Mouse (Mus musculus) thymus, postnatal 0 days (tissue): ENCODE measurements at regions not wholly inside any gene's neighbourhood (a gene's known extent, or its start where the extent isn't known, plus 50 kb on each side); places are given as distances from the start of the nearest gene placed in this dataset.
"Not testable (repeated sequence)": the region's sequence is repeated elsewhere in the genome, so short reads cannot be mapped to it uniquely, and the experiment has no call there.

Experiments
- DNase-seq: peaks from one replicate; pipeline ENCODE4 v3.0.0-alpha.2; 2015; ENCODE audit warnings: low spot score

DNA sequence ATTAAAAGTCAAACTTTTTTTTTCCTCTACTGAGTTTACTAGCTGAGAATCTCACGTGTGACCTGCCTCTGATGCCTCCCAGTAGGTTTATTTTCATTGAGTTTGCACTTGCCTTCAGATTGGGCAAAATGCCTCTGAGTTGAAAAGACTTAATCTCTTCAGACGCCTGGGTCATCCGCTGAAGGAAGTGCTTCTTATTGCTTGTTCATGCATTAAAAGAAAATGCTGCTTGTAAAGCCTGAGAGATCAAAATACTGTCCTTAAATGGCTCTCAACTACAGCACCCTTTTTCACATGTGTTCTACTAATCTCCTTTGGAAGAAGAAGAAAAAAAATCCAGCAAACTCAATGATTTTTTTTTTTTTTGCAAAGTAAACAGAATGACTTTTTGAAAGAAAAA, 351.5 kb downstream of the Kcnh5 start:
- DNase-seq = no peak

DNA sequence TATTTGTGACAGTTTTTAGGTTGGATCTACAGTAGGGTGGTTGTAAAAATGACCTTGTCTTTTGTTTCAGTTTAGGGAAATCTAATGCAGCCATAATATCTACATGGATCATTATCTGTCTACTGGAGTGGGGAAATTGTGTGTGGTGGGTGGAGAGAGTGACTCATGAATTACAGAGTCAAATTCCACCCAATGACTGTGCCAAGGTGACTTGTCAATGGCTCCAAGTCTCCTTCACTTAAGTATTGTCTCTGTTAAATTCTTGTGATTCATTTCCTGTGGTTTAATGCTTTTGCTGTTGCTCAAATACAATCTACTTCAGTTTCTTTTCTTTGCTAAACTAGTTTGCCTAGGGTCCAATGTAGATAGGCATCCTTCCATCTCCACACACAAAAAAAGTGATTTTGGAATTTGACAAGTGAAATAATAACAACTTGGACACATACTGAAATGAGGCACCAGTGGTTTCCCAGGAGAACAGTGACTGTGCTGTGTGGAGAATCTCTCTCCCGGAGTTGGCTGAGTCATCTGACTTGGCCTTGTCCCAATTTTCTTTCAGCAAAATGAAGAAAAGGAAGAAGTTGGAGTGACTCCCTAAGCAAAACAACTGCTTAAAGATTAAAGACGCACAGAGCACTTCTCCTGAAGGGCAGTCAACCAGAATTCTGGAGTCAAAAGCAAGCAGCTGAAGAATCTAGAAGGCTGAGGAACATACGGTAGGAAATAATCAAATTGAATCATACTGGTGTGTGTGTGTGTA, 352.2 kb downstream of the Kcnh5 start:
- no peak for DNase-seq

DNA sequence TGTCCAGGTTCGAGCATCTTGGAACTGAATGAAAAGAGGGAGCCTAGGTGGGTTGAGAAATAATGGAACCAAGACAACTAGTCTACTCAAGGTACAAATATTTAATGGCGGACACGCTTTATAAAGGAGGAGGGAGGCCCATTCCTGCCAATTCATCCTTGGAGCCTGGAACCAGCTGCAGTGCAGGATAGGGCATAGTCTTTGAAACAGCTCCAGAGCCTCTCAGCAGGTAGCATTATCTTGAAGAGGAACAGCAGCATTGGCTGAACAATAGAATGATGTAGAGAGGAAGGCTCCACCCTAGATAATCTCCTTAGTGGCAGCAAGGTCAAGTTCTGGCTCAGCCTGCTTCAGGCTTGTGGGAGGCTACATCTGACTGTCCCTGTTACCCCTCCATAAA, 361.0 kb downstream of the Kcnh5 start:
- not testable (repeated sequence) for DNase-seq

DNA sequence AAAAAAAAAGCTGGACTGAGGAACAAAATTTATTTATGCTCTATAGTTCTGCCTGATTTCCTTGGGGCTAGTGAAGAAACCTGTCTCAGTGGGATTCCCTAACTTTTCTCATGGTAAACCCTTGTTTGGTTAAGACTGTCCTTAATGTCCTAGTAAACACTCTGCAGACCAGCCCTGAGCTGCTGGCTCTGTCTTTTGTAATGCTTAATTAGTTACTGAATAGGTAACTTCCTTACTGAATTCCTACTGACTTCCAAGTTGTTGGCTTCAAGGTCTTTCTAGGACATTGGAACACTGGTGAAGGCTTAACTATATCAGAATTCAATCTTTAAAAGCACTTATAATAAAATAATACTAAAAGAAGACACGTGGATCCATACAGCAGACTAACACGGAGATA, 368.6 kb downstream of the Kcnh5 start:
- not testable (repeated sequence) for DNase-seq

DNA sequence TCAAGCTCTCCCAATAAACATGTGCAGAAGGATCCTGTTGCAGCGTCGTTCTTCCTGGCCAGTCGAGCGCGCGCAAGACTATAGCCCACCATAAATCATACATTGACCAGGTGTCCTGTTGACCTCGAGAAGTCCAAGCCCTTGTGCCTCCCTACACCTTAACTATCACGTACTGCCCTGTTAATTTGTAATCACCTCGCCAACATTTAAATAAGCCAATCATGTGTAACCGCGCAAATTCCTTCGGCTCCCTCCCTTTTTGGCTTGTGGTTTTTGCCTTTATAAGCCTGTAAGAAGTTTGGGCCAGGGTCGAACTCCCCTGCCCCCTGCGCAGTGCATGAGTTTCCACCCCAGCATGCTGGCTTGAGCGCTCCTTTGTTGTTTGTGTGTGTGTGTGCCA, 369.2 kb downstream of the Kcnh5 start:
- not testable (repeated sequence) for DNase-seq

DNA sequence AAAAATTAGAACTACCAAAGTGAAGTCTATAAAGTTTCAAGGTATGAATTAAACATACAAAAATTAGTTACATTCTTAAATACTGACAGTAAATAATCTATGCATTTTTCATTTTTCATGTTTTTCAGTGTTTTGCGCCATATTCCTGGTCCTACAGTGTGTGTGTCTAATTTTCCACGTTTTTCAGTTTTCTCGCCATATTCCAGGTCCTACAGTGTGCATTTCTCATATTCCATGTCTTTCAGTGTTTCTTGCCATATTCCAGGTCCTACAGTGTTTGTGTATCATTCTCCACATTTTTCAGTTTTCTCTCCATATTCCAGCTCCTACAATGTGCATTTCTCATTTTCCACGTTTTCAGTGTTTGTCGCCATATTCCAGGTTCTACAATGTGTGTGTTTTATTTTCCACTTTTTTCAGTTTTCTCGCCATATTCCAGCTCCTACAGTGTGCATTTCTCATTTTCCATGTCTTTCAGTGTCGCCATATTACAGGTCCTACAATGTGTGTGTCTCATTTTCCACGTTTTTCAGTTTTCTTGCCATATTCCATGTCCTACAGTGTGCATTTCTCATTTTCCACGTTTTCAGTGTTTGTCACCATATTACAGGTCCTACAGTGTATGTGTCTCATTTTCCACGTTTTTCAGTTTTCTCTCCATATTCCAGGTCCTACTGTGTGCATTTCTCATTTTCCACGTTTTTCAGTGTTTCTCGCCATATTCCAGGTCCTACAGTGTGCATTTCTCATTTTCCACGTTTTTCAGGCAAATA, 373.2 kb downstream of the Kcnh5 start:
- DNase-seq = peak; percentile 30

DNA sequence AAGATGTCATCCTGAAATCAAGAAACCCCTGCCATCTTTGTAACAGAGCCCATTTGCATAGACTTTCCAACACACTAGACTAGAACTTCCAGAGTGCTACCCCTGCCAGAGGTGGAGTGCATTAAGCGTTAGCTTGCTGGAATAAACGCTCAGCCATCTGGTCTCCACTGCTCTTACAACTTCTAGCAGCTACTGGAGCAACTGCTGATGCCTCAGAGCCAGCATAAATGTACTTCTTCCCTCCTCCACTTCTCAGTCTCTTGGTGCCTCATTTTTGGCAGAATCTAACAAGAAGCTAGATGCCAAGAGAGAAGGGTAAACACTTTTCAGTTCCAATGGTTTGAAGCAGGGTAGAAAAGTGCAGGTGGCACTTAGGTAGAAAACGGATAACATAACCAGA, 385.1 kb downstream of the Kcnh5 start:
- no peak for DNase-seq

DNA sequence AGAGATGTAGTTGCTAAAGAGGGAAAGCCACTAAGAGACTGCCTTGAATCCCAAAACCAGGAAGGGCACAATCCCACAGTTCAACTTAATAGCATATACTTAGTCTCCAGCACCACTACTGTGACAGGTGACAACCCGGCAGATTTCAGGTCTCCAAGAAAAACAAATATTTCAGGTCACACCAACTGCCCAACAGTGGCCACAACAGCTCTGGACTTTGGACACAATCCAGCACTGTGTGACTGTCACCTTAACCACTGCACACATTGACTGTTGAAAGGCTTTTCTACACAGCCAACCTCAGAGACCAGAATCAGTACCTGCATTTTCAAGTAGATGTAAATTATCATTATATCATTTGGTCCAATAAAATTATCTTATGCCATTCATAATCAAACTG, 414.8 kb downstream of the Kcnh5 start:
- no peak for DNase-seq

DNA sequence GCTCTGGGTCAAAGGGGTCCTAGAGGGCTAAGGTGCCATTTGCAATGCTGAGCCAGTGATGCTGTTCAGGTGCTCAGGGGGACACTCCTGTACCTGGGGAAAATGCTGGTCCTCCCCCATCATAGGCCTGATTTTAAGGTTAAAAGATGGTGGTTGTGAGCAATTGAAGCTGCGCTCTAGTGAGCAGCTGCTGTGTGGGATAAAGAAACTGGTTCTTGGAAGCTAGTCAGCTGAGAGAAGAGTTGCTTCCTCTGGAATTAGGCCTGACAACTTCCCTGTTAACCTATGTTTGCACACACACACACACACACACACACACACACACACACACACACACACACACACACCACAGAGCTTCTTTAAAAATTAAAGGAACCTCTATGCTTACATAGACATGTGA, 428.9 kb upstream of the Gm11042 start:
- DNase-seq = no peak

DNA sequence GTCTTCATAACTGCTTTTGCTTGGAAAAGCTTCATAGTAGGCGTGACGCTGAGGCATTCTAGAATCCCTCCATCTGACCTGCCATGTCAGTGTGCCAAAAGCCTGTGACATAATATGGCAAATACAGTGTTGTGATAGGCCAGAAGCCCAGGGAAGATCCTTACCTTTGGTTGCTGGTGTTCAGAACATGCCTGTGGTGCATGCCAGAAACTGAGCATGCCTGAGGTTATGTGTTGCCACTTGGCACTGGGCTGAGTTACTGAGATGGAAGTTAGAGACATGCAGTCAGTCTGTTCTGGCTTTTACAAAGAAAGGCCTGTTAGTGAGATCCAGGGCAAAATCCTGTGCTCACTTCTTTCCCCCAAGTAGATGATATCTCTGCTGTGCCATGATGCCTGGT, 412.7 kb upstream of the Gm11042 start:
- no peak for DNase-seq

DNA sequence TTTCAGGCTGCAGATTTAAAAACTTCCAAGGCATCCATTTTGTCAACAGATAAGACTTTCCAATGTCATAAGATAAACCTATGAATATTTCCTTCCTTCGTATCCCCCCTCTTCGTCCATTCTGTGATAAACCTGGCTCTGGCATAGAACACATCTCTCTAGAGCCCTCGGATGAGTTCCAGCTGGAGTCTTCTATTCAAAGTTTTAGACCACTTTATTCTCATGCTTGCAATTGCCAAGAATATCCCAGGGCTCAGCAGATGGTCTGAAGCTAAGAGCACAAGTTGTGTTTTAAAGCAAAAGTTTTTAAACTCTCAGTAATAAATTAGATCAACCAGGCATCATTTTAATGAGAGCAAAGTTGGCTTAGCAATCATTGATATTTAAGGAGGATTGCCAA, 363.0 kb upstream of the Gm11042 start:
- DNase-seq = no peak

DNA sequence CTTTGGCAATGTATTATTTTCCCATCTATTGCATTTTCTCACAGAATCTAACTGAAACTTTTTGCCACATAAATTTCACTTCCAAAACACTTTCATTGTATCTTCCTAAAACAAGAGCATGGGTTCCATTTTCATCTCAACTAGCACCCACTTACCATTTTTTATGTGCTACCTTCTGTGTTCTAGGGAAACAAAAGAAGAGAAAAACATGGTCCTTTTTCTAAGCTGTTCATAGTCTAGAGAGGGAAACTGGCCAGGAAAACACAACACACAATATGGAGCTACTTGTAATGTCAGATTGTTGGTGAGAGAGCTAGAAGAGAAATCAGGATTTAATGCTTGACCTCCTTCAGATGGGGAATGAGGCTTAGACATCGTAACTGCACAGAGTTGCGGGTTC, 361.6 kb upstream of the Gm11042 start:
- no peak for DNase-seq

DNA sequence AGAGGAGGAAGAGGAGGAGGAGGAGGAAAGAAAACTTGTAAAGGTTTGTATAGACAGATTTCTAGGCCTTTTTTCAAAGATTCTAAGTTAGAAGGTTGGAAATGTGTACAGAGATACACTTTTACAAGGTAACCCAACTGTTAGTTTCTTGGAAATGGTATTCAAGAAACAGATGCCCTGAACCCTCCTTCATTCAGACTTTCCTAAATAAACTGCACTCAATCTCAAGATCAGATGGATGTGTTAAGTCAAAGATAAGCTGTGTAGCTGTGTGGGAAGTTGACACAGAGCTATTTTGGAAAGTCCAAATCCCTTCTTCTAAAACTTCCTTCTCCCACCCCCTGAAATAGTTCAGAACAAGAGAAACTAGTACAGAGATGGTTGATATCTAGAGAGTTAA, 342.2 kb upstream of the Gm11042 start:
- no peak for DNase-seq

DNA sequence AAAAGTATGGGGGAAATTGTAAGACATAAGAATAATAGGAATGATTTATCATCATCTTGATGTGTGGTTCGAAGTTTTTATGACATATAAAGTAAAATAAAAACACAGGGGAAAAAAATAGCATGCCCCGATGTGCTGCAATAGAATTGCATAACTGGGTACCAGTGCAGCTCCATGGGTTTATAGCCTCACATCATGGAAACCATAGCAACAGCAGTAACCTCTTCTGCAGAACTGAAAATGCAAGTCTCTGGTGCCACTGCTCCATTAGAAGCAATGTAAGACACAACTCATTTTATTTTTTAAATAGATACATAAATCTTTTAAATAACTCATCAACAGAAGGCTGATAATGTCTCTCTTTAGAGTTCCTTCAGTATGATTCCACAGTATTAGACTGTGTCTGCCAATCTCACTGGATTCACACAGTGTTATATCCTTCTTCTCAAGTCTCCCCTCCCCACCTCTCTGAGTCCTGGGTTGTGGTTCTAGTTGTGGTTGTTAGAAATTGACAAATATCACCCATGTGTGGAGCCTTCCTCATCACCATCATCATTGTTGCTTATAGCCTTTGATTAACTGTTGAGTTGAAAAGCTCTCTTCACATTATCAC, 340.9 kb upstream of the Gm11042 start:
- DNase-seq = no peak

DNA sequence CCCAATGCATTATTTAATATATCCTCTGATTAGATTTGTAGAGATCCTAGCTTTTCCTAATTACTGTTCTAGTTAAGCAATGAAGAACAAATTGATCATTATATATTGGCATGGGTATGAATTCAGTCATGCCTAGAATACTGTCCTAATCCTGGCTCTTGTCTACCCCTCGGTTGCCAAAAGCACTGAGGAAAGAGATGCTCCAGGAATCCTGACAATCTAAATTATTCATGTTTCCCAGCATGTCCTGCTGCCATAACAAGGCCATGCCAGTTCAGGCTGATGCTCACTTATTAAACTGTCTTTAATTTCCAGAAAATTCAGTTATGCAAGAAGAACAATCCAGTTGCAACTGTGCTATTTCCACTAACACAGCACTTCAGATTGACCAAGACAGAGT, 335.1 kb upstream of the Gm11042 start:
- no peak for DNase-seq

DNA sequence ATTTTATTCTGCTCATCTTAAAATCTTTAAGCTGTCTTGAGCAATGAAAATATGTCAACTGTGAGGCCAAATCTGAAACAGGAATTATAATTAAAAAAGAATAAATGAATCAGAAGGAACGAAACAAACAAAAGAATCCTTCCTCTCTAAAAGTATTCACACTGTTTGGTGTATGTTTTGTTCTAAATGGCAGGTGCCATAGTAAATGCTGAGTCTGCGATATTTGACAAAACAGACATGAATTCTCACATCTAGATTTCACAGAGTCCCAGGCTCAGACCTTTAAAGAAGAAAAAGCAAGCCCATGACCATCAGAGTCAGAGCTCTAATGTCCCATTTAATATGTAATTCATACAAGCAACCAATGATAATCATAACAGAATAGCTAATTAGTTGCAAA, 316.6 kb upstream of the Gm11042 start:
- DNase-seq = no peak

DNA sequence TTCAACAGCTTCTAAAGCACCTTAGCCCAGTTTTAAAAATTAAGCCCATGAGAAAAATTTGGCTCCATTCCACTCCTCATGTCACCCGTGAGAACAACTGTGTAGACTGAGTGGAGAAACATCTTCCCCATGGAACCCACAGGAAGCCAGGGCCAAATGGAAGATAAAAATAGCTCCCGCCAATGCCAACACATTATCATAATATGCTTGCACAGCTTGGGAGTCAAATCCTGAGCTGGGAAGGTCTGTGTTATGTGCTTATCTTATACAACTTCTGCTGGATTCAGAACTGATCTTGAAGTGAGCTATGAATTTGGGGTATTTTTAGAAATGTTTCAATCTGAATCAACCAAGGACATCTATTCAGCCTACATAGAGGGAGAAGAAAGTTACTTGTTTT, 279.0 kb upstream of the Gm11042 start:
- DNase-seq = no peak

DNA sequence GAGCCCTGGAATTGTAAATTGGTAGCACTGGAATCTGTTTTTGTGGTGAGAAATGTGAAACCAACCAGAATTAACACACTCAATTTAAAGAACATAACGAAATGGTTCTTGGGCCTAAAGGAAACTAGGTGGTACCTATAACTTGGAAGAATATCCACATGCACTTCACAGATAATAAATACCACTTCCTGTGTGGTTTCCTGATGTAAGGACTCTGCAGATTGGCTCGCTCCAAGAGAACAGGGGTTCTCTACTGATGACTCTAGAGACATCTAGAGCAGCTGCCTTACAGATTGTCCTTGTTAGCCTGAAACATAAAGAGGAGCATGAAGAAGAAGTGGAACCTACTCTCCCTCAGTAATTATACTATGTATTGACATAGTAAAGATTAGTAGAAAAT, 238.4 kb upstream of the Gm11042 start:
- no peak for DNase-seq

DNA sequence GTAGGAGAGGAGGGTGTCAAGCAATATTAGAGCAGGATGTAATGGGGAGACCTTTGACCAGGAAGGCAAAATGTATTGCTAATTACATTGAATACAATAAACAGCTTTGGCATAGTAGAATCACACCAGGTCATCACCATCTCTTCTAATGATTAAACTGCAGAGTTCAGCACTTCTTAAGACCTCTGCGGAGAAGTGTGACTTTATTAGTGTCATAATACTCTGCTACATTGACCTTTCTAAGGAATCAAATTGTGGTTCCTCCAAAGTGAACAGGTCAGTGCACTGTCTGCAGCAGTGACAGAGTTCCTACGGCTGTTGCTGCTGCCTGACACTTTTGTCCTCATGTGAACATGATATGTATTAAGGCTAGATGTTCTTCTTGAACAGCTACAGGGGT, 228.0 kb upstream of the Gm11042 start:
- no peak for DNase-seq

DNA sequence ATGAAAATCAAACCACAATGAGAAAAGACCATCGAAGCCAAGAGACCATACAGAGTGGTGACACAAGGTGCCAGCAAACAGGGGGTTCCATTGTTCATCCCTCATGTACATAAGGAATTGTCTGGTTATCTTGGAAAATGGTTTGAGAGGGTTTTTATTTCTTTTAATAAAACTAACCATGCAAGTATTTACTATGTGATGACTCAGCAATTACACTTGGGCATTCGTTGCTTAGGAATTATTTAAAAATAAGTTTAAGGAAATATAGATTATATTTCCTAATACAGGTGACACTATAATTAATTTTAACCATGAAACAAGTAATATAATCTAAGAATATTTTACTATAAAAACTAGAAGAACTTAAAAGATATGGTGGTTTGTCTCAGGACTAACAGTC, 218.7 kb upstream of the Gm11042 start:
- DNase-seq = no peak

DNA sequence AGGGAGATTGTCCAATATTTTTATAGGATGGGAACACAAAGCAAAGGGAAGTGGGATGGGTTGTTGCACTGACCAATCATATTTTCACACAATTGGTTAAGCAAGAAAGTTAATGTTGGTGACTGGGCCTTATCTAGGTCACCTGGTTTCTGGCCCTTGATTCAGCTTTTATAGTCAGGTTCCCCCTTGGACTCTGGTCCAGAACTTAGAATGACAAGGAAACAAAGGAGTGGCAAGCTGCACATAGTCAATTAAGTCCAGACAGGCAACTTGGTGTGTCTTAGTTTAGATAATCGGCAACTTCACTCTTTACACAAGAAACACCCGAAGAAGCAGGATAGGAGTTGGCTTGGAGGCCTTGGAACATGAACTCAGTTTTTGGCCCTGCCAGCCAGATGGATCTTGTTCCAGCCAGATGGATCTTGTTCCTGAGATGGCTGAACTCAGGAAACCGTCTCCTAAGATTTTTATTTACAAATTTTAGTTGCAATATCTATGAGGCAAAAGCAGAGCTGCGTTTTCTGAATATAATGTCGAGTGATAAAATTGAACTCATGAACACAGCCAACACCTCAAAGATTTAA, 212.9 kb upstream of the Gm11042 start:
- no peak for DNase-seq

DNA sequence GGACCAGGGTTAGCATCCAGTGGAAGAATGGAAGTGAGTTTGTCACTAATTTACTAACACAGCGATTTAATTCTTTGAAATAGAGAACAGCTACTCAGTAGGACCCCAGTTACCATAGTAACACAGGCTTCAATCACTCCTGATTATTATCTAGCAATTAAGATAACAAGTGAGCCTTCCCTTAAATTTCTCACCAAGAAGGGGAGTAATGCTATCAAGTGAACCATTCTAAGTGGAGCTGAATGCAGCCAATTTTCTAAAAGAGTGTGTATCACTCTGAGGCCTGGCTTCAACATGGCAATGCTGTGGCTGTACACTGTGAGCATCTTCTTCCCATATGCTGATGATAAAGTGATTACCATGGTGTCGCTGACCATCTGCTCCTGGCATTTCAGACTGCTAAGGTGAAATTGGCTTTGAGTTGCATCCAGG, 211.0 kb upstream of the Gm11042 start:
- no peak for DNase-seq
